Mouse (Mus musculus) heart, postnatal 0 days (tissue): ENCODE measurements around the gene Adamtsl4. TPM values are rescaled to one million over a fixed set of nuclear protein-coding genes. Genes with fewer than 3 reads are reported as not detected.

Experiments used
- ATAC-seq: fragments of 200-750 bp; cut with Nextera tagmentation; 2 replicates; pipeline ENCODE4 v1.8.0; 2017; ENCODE audit warnings: low read depth, moderate number of reproducible peaks, moderate library complexity; ENCODE audit not compliant: insufficient read depth
- DNase-seq: peaks from one replicate; pipeline ENCODE4 v3.0.0-alpha.2; 2016; ENCODE audit warnings: low spot score
- H3K27ac ChIP-seq: fragments of 300-500 bp; sonication (generic); 2 replicates; pipeline ENCODE4 v1.5.1; 2014; ENCODE audit warnings: low read depth, mild to moderate bottlenecking
- H3K27me3 ChIP-seq: fragments of 300-500 bp; sonication (generic); 2 replicates; pipeline ENCODE4 v1.6.1; 2014; ENCODE audit warnings: low read length, mixed read lengths; ENCODE audit not compliant: control insufficient read depth, insufficient read depth
- H3K36me3 ChIP-seq: fragments of 300-500 bp; sonication (generic); replicated peaks from 2 replicates; pipeline ENCODE4 v1.6.1; 2014; ENCODE audit warnings: low read length, mixed read lengths; ENCODE audit not compliant: control insufficient read depth, insufficient read depth
- H3K4me1 ChIP-seq: fragments of 300-500 bp; sonication (generic); 2 replicates; pipeline ENCODE4 v1.6.1; 2014; ENCODE audit warnings: antibody characterized with exemption; ENCODE audit not compliant: control insufficient read depth, insufficient read depth
- H3K4me2 ChIP-seq: fragments of 300-500 bp; sonication (generic); 2 replicates; pipeline ENCODE4 v1.6.1; 2014; ENCODE audit warnings: low read depth, mild to moderate bottlenecking, low read length, moderate library complexity
- H3K4me3 ChIP-seq: fragments of 300-500 bp; sonication (generic); 2 replicates; pipeline ENCODE4 v1.5.1; 2014; ENCODE audit warnings: low read depth, low read length
- H3K9ac ChIP-seq: fragments of 300-500 bp; sonication (generic); replicated peaks from 2 replicates; pipeline ENCODE4 v1.6.1; 2014; ENCODE audit warnings: low read depth, low read length, mixed read lengths
- H3K9me3 ChIP-seq: fragments of 300-500 bp; sonication (generic); replicated peaks from 2 replicates; pipeline ENCODE4 v1.6.1; 2016; ENCODE audit warnings: low read length; ENCODE audit not compliant: control insufficient read depth
- CTCF ChIP-seq: IDR thresholded peaks from 2 replicates; pipeline ENCODE4 v1.5.1; 2016; ENCODE audit warnings: antibody characterized with exemption, control low read depth, low read depth
- EP300 ChIP-seq: IDR thresholded peaks from 2 replicates; pipeline ENCODE4 v1.6.1; 2016; ENCODE audit warnings: antibody characterized with exemption, low read depth
- WGBS: fragments of 180-500 bp; shearing (Covaris S2); extraction: QIAGEN DNeasy Blood & Tissue Kit; methylation state at CpG from one replicate; pipeline ENCODE4 v1.1.7; 2014; 5-methylcytosine and 5-hydroxymethylcytosine counted together
- polyA plus RNA-seq: library from polyadenylated mRNA; unstranded; fragments of >200 nt; fragmentation: Nextera tagmentation; extraction: Ambion mirVana; gene quantifications from 2 replicates; pipeline ENCODE4 v1.2.1, GENCODE M21; 2015
- total RNA-seq: library from RNA; depleted of rRNA; stranded (reverse); fragments of >200 nt; gene quantifications from 2 replicates; pipeline ENCODE4 v1.2.3, GENCODE M21; 2014; ENCODE audit warnings: low replicate concordance

Gene Adamtsl4
- total and polyA plus RNA-seq, 2 experiments from 2014 or later, result 7.5 to 20.2 TPM

DNA sequence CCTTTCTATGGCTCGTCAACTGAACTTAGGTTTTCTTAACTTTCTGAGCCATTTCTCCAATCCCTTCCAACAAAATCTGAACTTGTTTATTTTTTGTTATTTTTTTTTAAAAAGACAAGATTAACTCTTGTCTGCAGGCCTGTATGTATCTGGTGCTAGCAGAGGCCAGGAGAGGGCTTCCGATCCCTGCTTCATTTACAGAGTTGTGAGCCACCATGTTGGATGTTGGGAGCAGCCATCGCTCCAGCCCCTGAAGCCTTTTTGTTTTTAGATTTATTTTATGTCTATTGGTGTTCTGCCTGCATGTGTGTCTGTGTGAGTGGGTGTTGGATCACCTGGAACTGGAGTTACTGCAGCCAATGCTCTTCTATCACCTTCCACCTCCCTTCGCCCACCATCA, 44.1 kb upstream of the Adamtsl4 start:
- Histone ChIP-seq H3K4me3 (no peak overlapping the region), H3K36me3 (peaks cover 12% of the 10 kb centered on the region), H3K9me3 (no peaks in the 10 kb centered on the region), H3K4me2 (no peak overlapping the region), H3K27ac (no peak overlapping the region), H3K9ac (no peak overlapping the region), H3K27me3 (no peaks in the 10 kb centered on the region), H3K4me1 (peaks cover 13% of the 10 kb centered on the region)
- 82% methylated on average over 4 of the region's 4 CpGs for WGBS
- 0 out of 2 replicates have a peak, but pooled peaks have one; percentile 17 for TF ChIP-seq CTCF
- no peak for TF ChIP-seq EP300
- no peak for DNase-seq
- no peak for ATAC-seq

DNA sequence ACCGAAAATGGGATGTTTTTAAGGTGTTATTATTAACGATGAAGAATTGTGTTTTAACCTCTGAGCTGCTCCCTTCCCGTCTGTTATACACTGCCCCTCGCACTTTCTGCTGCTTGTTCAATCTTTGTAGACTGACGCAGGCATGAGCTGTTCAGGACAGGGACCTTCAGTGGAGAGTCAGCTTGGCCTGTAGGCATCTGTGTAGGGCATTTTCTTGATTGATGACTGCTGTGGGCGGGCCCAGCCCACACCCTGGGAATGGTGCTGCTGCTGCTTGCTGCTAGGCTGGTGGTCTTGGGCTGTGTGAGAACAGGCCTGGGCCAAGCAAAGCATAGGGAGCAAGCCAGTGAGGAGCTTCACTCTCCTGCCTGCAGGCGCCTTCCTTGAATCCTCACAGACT, 42.7 kb upstream of the Adamtsl4 start:
- peaks cover 13% of the 10 kb centered on the region for H3K4me1 ChIP-seq
- H3K4me3 ChIP-seq, result no peak overlapping the region
- DNase-seq, result no peak
- H3K27ac ChIP-seq, result no peak overlapping the region
- peaks cover 7% of the 10 kb centered on the region for H3K36me3 ChIP-seq
- TF ChIP-seq EP300, result no peak
- no peak for TF ChIP-seq CTCF
- H3K9ac ChIP-seq, result no peak overlapping the region
- no peaks in the 10 kb centered on the region for H3K27me3 ChIP-seq
- 88% methylated on average over 7 of the region's 7 CpGs for WGBS
- H3K9me3 ChIP-seq, result no peaks in the 10 kb centered on the region
- ATAC-seq, result no peak
- no peak overlapping the region for H3K4me2 ChIP-seq

DNA sequence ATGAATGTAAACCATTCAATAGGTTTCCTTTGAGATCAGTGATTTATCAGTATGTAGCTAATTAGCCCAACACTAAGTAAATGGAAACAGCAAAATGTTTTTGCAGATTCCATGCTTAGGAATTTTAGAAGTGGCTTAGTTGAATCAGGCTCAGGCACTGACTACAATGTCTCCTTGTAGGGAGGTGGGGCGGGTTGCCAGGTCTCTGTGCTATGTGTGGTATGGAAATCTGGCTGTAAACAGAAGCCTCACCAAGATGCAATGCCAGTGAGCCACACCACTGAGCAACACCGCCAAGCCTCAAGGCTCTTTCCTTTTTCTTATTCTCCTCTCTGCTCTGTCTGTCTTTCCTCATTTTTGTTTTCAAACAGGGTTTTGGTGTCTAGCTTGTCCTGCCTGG, 41.2 kb upstream of the Adamtsl4 start:
- no peak overlapping the region for H3K4me2 ChIP-seq
- no peak overlapping the region for H3K9ac ChIP-seq
- TF ChIP-seq EP300 (no peak), CTCF (no peak)
- DNase-seq (peak; percentile 52), ATAC-seq (peak; percentile 59; the same call in 1 of the 2 replicates)
- peaks cover 2% of the 10 kb centered on the region for H3K36me3 ChIP-seq
- H3K4me3 ChIP-seq, result no peak overlapping the region
- H3K4me1 ChIP-seq, result peaks cover 13% of the 10 kb centered on the region
- H3K27ac ChIP-seq, result peak overlapping the region; percentile 61
- WGBS, result 56% methylated on average over 2 of the region's 2 CpGs
- no peaks in the 10 kb centered on the region for H3K27me3 ChIP-seq
- H3K9me3 ChIP-seq, result no peaks in the 10 kb centered on the region

DNA sequence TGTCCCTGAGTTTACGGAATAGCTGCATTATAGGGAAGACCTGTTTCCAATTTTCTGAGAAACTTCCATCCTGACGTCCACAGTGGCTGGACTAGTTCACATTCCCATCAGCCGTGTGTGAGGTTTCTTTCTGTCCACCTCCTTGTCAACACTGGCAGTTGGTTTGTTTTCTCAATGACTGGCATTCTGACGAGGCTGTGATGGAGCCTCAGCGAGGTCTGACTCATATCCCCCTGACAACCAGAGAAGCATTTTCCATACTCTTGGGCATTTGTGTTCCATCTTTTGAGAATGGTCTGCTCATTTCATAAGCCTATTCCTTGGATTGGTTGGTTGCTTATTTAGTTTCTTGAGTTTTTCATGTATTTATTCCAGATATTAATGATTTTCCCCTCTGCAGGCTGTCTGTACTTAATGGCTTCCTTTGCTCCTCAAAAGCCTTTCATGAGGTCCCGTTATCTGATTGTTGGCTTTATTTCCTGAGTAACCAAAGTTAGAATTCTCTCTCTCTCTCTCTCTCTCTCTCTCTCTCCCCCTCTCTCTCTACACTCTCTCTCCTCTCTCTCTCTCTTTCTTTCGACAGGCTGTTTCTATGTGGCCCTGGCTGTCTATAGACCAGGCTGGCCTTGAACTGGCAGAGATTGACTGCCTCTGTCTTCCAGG, 39.1 kb upstream of the Adamtsl4 start:
- Histone ChIP-seq H3K9me3 (no peaks in the 10 kb centered on the region), H3K36me3 (no peaks in the 10 kb centered on the region), H3K9ac (no peak overlapping the region), H3K4me3 (no peak overlapping the region), H3K27me3 (no peaks in the 10 kb centered on the region), H3K4me1 (peaks cover 9% of the 10 kb centered on the region), H3K4me2 (no peak overlapping the region), H3K27ac (no peak overlapping the region)
- DNase-seq (no peak), ATAC-seq (no peak)
- 43% methylated on average over 7 of the region's 7 CpGs for WGBS
- TF ChIP-seq CTCF (no peak), EP300 (no peak)

GRCm38 (mm10) chr3:95725863-95726262, 38.1 kb upstream of the Adamtsl4 start:
- TF ChIP-seq CTCF, result no peak
- TF ChIP-seq EP300, result no peak
- WGBS, result 85% methylated on average over 7 of the region's 7 CpGs

DNA sequence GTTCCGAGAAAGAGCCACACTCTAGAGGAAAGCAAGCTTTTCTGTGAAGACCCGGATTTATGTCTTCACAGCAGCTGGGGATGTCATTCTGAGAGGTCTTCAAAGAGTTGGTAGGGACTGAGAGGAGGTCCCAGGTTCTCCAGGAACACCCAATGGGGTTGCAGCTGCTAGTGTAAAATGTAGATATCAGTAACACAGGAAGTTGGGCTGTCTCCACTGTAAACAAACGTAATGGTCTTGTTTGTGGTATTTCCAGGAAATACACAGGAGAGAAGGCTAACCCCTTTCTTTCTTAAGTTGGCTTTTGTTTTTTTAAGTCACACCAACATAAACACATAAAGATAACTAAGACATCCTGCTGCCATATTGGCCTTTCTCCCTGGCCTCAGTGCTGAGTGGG, 34.7 kb upstream of the Adamtsl4 start:
- no peaks in the 10 kb centered on the region for H3K4me1 ChIP-seq
- TF ChIP-seq CTCF (no peak), EP300 (no peak)
- no peak overlapping the region for H3K4me3 ChIP-seq
- H3K4me2 ChIP-seq, result no peak overlapping the region
- H3K9me3 ChIP-seq, result no peaks in the 10 kb centered on the region
- 58% methylated on average over 3 of the region's 3 CpGs for WGBS
- no peak overlapping the region for H3K27ac ChIP-seq
- no peak overlapping the region for H3K9ac ChIP-seq
- ATAC-seq, result no peak
- no peaks in the 10 kb centered on the region for H3K36me3 ChIP-seq
- no peak for DNase-seq
- no peaks in the 10 kb centered on the region for H3K27me3 ChIP-seq

More at GRCm38 (mm10) chr3:95725863-95726262, 38.1 kb upstream of the Adamtsl4 start:
- Histone ChIP-seq H3K4me3 (no peak overlapping the region), H3K9me3 (no peaks in the 10 kb centered on the region), H3K4me2 (no peak overlapping the region), H3K4me1 (peaks cover 9% of the 10 kb centered on the region), H3K36me3 (no peaks in the 10 kb centered on the region), H3K9ac (no peak overlapping the region), H3K27me3 (no peaks in the 10 kb centered on the region), H3K27ac (no peak overlapping the region)
- ATAC-seq (no peak), DNase-seq (no peak)
